In genomic region chr7:117544126-117544525, GRCm38 (mm10) we compare ENCODE assay signal across 29 mouse cellular contexts.
DNase-seq lines count a peak whose midpoint lies in the region; ATAC-seq and TF ChIP-seq lines count a peak whose summit lies in the region.
"Had no signal": no experiment of that assay in that cellular context is flagged by ENCODE, and none has a peak within 500 bp of the region (broad histone marks: within the 10 kb centered on the region; RNA-seq: fewer than 3 reads in every experiment).

No protein-coding gene starts in this region.

- no peak overlapping the region for H3K4me2 ChIP-seq in kidney, embryonic 16.5 days (replicated peaks; ENCODE audit: low read depth, low read length)
- H3K4me2 ChIP-seq in hindbrain, embryonic 14.5 days (replicated peaks) = no peak overlapping the region
- H3K4me2 ChIP-seq: forebrain, embryonic 13.5 days; heart, embryonic 13.5 days; hindbrain, embryonic 15.5 days had no signal

- 42% methylated on average over 2 of the region's 2 CpGs for WGBS in kidney, adult 2 months
- 29% methylated on average over 2 of the region's 2 CpGs for WGBS in kidney, embryonic 16.5 days
- WGBS in hindbrain, embryonic 14.5 days = 32% methylated on average over 2 of the region's 2 CpGs

- peak overlapping the region; percentile 56; the same call in 1 of the 2 replicates for H3K27ac ChIP-seq in kidney, adult 2 months (ENCODE audit: insufficient read depth, low read depth, low read length)
- no peak overlapping the region for H3K27ac ChIP-seq in kidney, embryonic 16.5 days (ENCODE audit: low read length)
- no peak overlapping the region for H3K27ac ChIP-seq in hindbrain, embryonic 14.5 days
- H3K27ac ChIP-seq: forebrain, embryonic 10.5 days; forebrain, embryonic 13.5 days; heart, adult 2 months; heart, embryonic 10.5 days; heart, embryonic 13.5 days; hindbrain, embryonic 15.5 days had no signal

- H3K9ac ChIP-seq in kidney, embryonic 16.5 days (replicated peaks; ENCODE audit: low read length) = no peak overlapping the region
- H3K9ac ChIP-seq in hindbrain, embryonic 14.5 days = no peak overlapping the region
- H3K9ac ChIP-seq: forebrain, embryonic 13.5 days; heart, embryonic 13.5 days; hindbrain, embryonic 15.5 days had no signal

- no peaks in the 10 kb centered on the region for H3K27me3 ChIP-seq in kidney, adult 2 months (replicated peaks; ENCODE audit: control insufficient read depth, insufficient read depth, low read length)
- no peaks in the 10 kb centered on the region for H3K27me3 ChIP-seq in kidney, embryonic 16.5 days (ENCODE audit: insufficient read depth, low read length)
- no peaks in the 10 kb centered on the region for H3K27me3 ChIP-seq in hindbrain, embryonic 14.5 days (ENCODE audit: control insufficient read depth, insufficient read depth, low read length)
- H3K27me3 ChIP-seq: CH12.LX; forebrain, embryonic 13.5 days; heart, embryonic 13.5 days; hindbrain, embryonic 15.5 days; Patski had no signal

- no peaks in the 10 kb centered on the region for H3K36me3 ChIP-seq in kidney, adult 2 months (ENCODE audit: control insufficient read depth, insufficient read depth, low read length)
- no peaks in the 10 kb centered on the region for H3K36me3 ChIP-seq in kidney, embryonic 16.5 days (ENCODE audit: insufficient read depth, low read length)
- H3K36me3 ChIP-seq in hindbrain, embryonic 14.5 days (replicated peaks; ENCODE audit: control insufficient read depth, insufficient read depth) = no peaks in the 10 kb centered on the region
- H3K36me3 ChIP-seq: G1E; heart, embryonic 10.5 days; heart, embryonic 13.5 days; hindbrain, embryonic 15.5 days had no signal

- peak; percentile 32 for DNase-seq in embryo, embryonic 9.5 days (ENCODE audit: extremely low spot score)
- DNase-seq in embryo, embryonic 11 days = no peak
- DNase-seq in kidney, adult 2 months = peak; percentile 87
- peak; percentile 63 for DNase-seq in kidney, postnatal 14 days
- peak; percentile 85 for DNase-seq in yolk sac, embryonic 10.5 days (ENCODE audit: low spot score)
- no peak for DNase-seq in hindbrain, embryonic 14.5 days (ENCODE audit: low spot score)
- DNase-seq: adrenal gland, adult 8-10 months; adrenal gland, postnatal 25 days; B cell, adult 2 months; cerebellum, adult 11-12 months; cerebellum, adult 8-10 months; cerebellum, postnatal 10 days; cerebellum, postnatal 36 days; gastrocnemius, postnatal 10 days; gastrocnemius, postnatal 36 days; heart, adult 2 months; heart, postnatal 14 days; heart, postnatal 4 days had no signal

- H3K4me1 ChIP-seq in kidney, adult 2 months (ENCODE audit: control insufficient read depth, insufficient read depth, low read length) = peaks cover 17% of the 10 kb centered on the region
- H3K4me1 ChIP-seq in kidney, embryonic 16.5 days (ENCODE audit: insufficient read depth, low read length) = peaks cover 34% of the 10 kb centered on the region
- H3K4me1 ChIP-seq in hindbrain, embryonic 14.5 days (replicated peaks; ENCODE audit: control insufficient read depth, insufficient read depth, low read length) = peaks cover 9% of the 10 kb centered on the region

- no peak for TF ChIP-seq POLR2A in kidney, adult 2 months (IDR thresholded peaks at IDR 0.05; ENCODE audit: low read depth, low read length)

- TF ChIP-seq CTCF in kidney, adult 2 months (conservative IDR thresholded peaks at IDR 0.05; ENCODE audit: insufficient read depth, insufficient read length, low read depth, low read length) = no peak

- no peak for ATAC-seq in kidney, embryonic 16.5 days (ENCODE audit: low FRiP score, low TSS enrichment)
- ATAC-seq in hindbrain, embryonic 14.5 days (ENCODE audit: low FRiP score) = no peak
- no peak for ATAC-seq in activated CD4-positive, CD25-positive, alpha-beta regulatory T cell, adult 4 months
- ATAC-seq: forebrain, embryonic 13.5 days; forebrain, embryonic 16.5 days; Patski had no signal

- H3K9me3 ChIP-seq in kidney, embryonic 16.5 days (ENCODE audit: low read length) = no peaks in the 10 kb centered on the region
- H3K9me3 ChIP-seq in hindbrain, embryonic 14.5 days (ENCODE audit: control insufficient read depth, low read length) = no peaks in the 10 kb centered on the region
- H3K9me3 ChIP-seq: forebrain, embryonic 10.5 days; forebrain, embryonic 13.5 days; heart, embryonic 10.5 days; heart, embryonic 13.5 days; hindbrain, embryonic 15.5 days had no signal

- no peak overlapping the region for H3K4me3 ChIP-seq in kidney, adult 2 months (ENCODE audit: insufficient read depth, low read depth, low read length)
- no peak overlapping the region for H3K4me3 ChIP-seq in kidney, embryonic 16.5 days (ENCODE audit: low read length)
- no peak overlapping the region for H3K4me3 ChIP-seq in hindbrain, embryonic 14.5 days (replicated peaks; ENCODE audit: low read length)
- H3K4me3 ChIP-seq: forebrain, embryonic 10.5 days; forebrain, embryonic 13.5 days; heart, adult 2 months; heart, embryonic 10.5 days; heart, embryonic 13.5 days; hindbrain, embryonic 15.5 days had no signal

Comparison
In these comparisons a context has a peak if more than half of its experiments do, and no peak if none do; other contexts are left out.
1. DNase-seq: peak in embryo, embryonic 9.5 days (single experiment), kidney, adult 2 months (single experiment), kidney, postnatal 14 days (single experiment) and yolk sac, embryonic 10.5 days (single experiment); none in embryo, embryonic 11 days (single experiment) and hindbrain, embryonic 14.5 days (single experiment).